Mouse (Mus musculus) limb, embryonic 11.5 days (tissue): ENCODE measurements around the gene Bcas3. TPM values are rescaled to one million over a fixed set of nuclear protein-coding genes. Genes with fewer than 3 reads are reported as not detected.

ENCODE experiments used
- ATAC-seq: fragments of 200-750 bp; cut with Nextera tagmentation; 2 replicates; pipeline ENCODE4 v1.8.0; 2017; ENCODE audit warnings: low read depth; ENCODE audit not compliant: insufficient number of reproducible peaks, low FRiP score, low TSS enrichment
- DNase-seq: peaks from one replicate; pipeline ENCODE4 v3.0.0-alpha.2; 2015; ENCODE audit warnings: low spot score
- H3K27ac ChIP-seq: fragments of 300-500 bp; sonication (generic); replicated peaks from 2 replicates; pipeline ENCODE4 v1.5.1; 2014; ENCODE audit warnings: low read depth, mild to moderate bottlenecking, low read length
- H3K27me3 ChIP-seq: fragments of 300-500 bp; sonication (generic); 2 replicates; pipeline ENCODE4 v1.6.1; 2014; ENCODE audit warnings: mild to moderate bottlenecking, low read length, mixed read lengths; ENCODE audit not compliant: control insufficient read depth, insufficient read depth
- H3K36me3 ChIP-seq: fragments of 300-500 bp; sonication (generic); 2 replicates; pipeline ENCODE4 v1.6.1; 2014; ENCODE audit warnings: mild to moderate bottlenecking, low read length, moderate library complexity, mixed read lengths; ENCODE audit not compliant: control insufficient read depth, insufficient read depth
- H3K4me1 ChIP-seq: fragments of 300-500 bp; sonication (generic); 2 replicates; pipeline ENCODE4 v1.6.1; 2014; ENCODE audit warnings: low read length, mixed read lengths; ENCODE audit not compliant: control insufficient read depth, insufficient read depth
- H3K4me2 ChIP-seq: fragments of 300-500 bp; sonication (generic); 2 replicates; pipeline ENCODE4 v1.6.1; 2014; ENCODE audit warnings: low read depth, mild to moderate bottlenecking, moderate library complexity; ENCODE audit not compliant: severe bottlenecking
- H3K4me3 ChIP-seq: fragments of 300-500 bp; sonication (generic); 2 replicates; pipeline ENCODE4 v1.5.1; 2014; ENCODE audit warnings: low read depth, low read length
- H3K9ac ChIP-seq: fragments of 300-500 bp; sonication (generic); 2 replicates; pipeline ENCODE4 v1.6.1; 2014; ENCODE audit warnings: mild to moderate bottlenecking, low read length
- H3K9me3 ChIP-seq: fragments of 300-500 bp; sonication (generic); 2 replicates; pipeline ENCODE4 v1.6.1; 2016; ENCODE audit warnings: low read length; ENCODE audit not compliant: control insufficient read depth
- WGBS: fragments of 180-500 bp; shearing (Covaris S2); extraction: QIAGEN DNeasy Blood & Tissue Kit; methylation state at CpG from one replicate; pipeline ENCODE4 v1.1.7; 2014; 5-methylcytosine and 5-hydroxymethylcytosine counted together
- polyA plus RNA-seq: library from polyadenylated mRNA; unstranded; fragments of >200 nt; fragmentation: Nextera tagmentation; extraction: Ambion mirVana; gene quantifications from 2 replicates; pipeline ENCODE4 v1.2.1, GENCODE M21; 2014

Bcas3 gene
- polyA plus RNA-seq, 1 experiment from 2014 or later: 34.0 TPM

GRCm38 (mm10) chr11:85786113-85786718 is 433.2 kb downstream of the Bcas3 start:
- no peak for DNase-seq
- no peak for ATAC-seq
- Histone ChIP-seq H3K9me3 (no peaks in the 10 kb centered on the region), H3K4me1 (peaks cover 12% of the 10 kb centered on the region; the same call in 1 of the 2 replicates), H3K9ac (no peak overlapping the region), H3K27me3 (no peaks in the 10 kb centered on the region), H3K4me2 (no peak overlapping the region), H3K4me3 (no peak overlapping the region), H3K27ac (no peak overlapping the region), H3K36me3 (no peaks in the 10 kb centered on the region)
- WGBS: 79% methylated on average over 3 of the region's 3 CpGs

DNA sequence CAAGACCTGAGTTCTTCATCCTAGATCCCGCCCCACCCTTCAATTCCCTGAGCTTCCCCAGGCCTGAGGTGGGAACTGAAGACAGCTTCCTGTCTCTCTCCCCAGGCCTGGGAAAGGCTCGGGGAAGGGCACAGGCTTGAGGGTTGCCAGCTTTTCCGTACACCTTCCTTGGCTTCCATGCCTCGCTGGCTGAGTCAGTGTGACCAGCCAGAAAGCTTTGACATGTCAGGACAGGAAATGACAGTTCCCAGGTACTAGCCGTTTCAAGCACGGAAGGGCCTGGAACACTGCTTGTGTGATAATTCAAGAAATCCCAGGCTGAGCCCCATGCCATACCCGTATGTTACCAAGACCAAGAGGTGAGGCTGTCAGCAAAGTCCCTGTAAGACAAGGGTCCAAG is 436.8 kb downstream of the Bcas3 start:
- no peak for ATAC-seq
- Histone ChIP-seq H3K4me1 (peaks cover 27% of the 10 kb centered on the region), H3K9ac (no peak overlapping the region), H3K36me3 (no peaks in the 10 kb centered on the region), H3K4me3 (no peak overlapping the region), H3K27ac (no peak overlapping the region), H3K9me3 (no peaks in the 10 kb centered on the region), H3K27me3 (peaks cover 2% of the 10 kb centered on the region; the same call in 1 of the 2 replicates), H3K4me2 (no peak overlapping the region)
- no peak for DNase-seq
- WGBS: 79% methylated on average over 7 of the region's 7 CpGs

GRCm38 (mm10) chr11:85790267-85790666 is 437.3 kb downstream of the Bcas3 start:
- Histone ChIP-seq H3K9ac (no peak overlapping the region), H3K27me3 (peaks cover 2% of the 10 kb centered on the region; the same call in 1 of the 2 replicates), H3K4me1 (peaks cover 27% of the 10 kb centered on the region), H3K36me3 (no peaks in the 10 kb centered on the region), H3K4me2 (no peak overlapping the region), H3K9me3 (no peaks in the 10 kb centered on the region), H3K4me3 (no peak overlapping the region), H3K27ac (no peak overlapping the region)
- DNase-seq (no peak), ATAC-seq (no peak)
- 78% methylated on average over 2 of the region's 2 CpGs for WGBS

- H3K9me3 ChIP-seq: no peaks in the 10 kb centered on the region
- no peaks in the 10 kb centered on the region for H3K36me3 ChIP-seq
- no peak overlapping the region for H3K9ac ChIP-seq
- H3K4me1 ChIP-seq: peaks cover 27% of the 10 kb centered on the region
- H3K4me3 ChIP-seq: no peak overlapping the region
- DNase-seq: no peak
- peaks cover 2% of the 10 kb centered on the region; the same call in 1 of the 2 replicates for H3K27me3 ChIP-seq
- no peak overlapping the region for H3K27ac ChIP-seq
- WGBS: 68% methylated on average over 1 of the region's 1 CpGs
- no peak overlapping the region for H3K4me2 ChIP-seq
- no peak for ATAC-seq
These were observed 438.2 kb downstream of the Bcas3 start for GRCm38 (mm10) chr11:85791212-85791611.

GRCm38 (mm10) chr11:85792534-85793215 is 439.7 kb downstream of the Bcas3 start:
- 64% methylated on average over 12 of the region's 12 CpGs for WGBS
- Histone ChIP-seq H3K27ac (no peak overlapping the region), H3K27me3 (peaks cover 2% of the 10 kb centered on the region; the same call in 1 of the 2 replicates), H3K36me3 (no peaks in the 10 kb centered on the region), H3K9ac (no peak overlapping the region), H3K4me3 (no peak overlapping the region), H3K4me1 (peaks cover 22% of the 10 kb centered on the region), H3K4me2 (no peak overlapping the region), H3K9me3 (no peaks in the 10 kb centered on the region)
- DNase-seq: no peak
- ATAC-seq: no peak

- WGBS: 23% methylated on average over 4 of the region's 4 CpGs
- Histone ChIP-seq H3K4me1 (peaks cover 6% of the 10 kb centered on the region; the same call in 1 of the 2 replicates), H3K4me3 (no peak overlapping the region), H3K4me2 (0 out of 2 replicates have a peak overlapping the region, but pooled peaks have one; percentile 3), H3K9me3 (no peaks in the 10 kb centered on the region), H3K27me3 (peaks cover 7% of the 10 kb centered on the region; the same call in 1 of the 2 replicates), H3K27ac (no peak overlapping the region), H3K36me3 (no peaks in the 10 kb centered on the region), H3K9ac (no peak overlapping the region)
- DNase-seq (no peak), ATAC-seq (no peak)
These were observed 446.5 kb downstream of the Bcas3 start for GRCm38 (mm10) chr11:85799456-85799855.

- 4% methylated on average over 19 of the region's 19 CpGs for WGBS
- H3K9me3 ChIP-seq: no peaks in the 10 kb centered on the region
- H3K4me1 ChIP-seq: peaks cover 6% of the 10 kb centered on the region; the same call in 1 of the 2 replicates
- no peak overlapping the region for H3K4me3 ChIP-seq
- ATAC-seq (no peak), DNase-seq (peak; percentile 58)
- H3K36me3 ChIP-seq: no peaks in the 10 kb centered on the region
- no peak overlapping the region for H3K27ac ChIP-seq
- H3K9ac ChIP-seq: no peak overlapping the region
- 0 out of 2 replicates have a peak overlapping the region, but pooled peaks have one; percentile 3 for H3K4me2 ChIP-seq
- peaks cover 7% of the 10 kb centered on the region; the same call in 1 of the 2 replicates for H3K27me3 ChIP-seq
These were observed 446.9 kb downstream of the Bcas3 start for GRCm38 (mm10) chr11:85799856-85800255.

DNA sequence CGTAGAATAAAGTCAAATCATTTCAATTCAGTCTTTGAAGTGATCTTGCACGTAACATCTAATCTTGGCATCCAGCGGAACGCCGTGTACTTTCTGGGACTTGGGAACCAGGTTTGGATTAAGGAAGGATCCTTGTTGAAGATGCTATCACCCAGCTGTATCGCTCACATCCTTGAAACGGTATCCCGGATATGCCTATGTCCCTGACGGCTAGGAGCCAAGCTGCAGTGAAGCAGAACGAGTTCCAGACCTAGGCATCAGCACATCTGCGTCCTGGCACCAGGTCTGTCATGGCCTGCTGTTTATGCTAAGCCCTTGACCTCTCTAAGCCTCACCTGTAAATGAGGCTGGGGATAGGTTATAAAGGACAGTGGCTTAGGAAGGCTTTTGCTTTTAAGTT is 447.4 kb downstream of the Bcas3 start:
- H3K36me3 ChIP-seq: no peaks in the 10 kb centered on the region
- no peak overlapping the region for H3K27ac ChIP-seq
- no peaks in the 10 kb centered on the region for H3K9me3 ChIP-seq
- peaks cover 6% of the 10 kb centered on the region; the same call in 1 of the 2 replicates for H3K4me1 ChIP-seq
- WGBS: 38% methylated on average over 11 of the region's 11 CpGs
- ATAC-seq: no peak
- H3K4me2 ChIP-seq: no peak overlapping the region
- no peak overlapping the region for H3K4me3 ChIP-seq
- H3K27me3 ChIP-seq: peaks cover 7% of the 10 kb centered on the region; the same call in 1 of the 2 replicates
- H3K9ac ChIP-seq: no peak overlapping the region
- DNase-seq: no peak
